9 mouse cellular contexts compared by ENCODE assay signal in the genomic region with DNA sequence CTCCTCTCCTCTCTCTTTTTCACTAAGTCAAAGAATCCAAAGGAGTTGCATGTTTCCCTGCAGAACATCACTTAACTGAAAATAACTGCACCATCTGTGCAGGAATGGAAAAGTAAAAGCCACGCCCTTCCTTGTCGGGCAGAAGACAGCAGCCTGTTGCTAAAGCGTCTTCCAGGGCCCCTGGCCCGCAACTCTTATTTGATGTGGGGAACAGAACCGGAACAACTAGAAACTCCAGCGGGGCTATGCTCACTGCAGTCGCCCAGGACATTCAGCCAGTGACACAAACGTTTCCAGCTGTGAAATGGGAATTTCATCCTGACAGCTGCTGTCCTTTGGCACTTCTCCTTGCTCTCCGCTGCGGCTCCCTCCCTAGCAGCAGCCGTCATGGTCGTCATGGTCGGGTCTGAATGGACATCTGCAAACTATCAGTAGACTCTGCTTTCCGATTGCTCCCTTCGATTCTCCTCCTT.
A peak's percentile ranks its signal among the peaks of the same experiment; 100 is the strongest.
DNase-seq lines count a peak whose midpoint lies in the region; ATAC-seq and TF ChIP-seq lines count a peak whose summit lies in the region.
"Had no signal": no experiment of that assay in that cellular context is flagged by ENCODE, and none has a peak within 500 bp of the region (broad histone marks: within the 10 kb centered on the region; RNA-seq: fewer than 3 reads in every experiment).

No protein-coding gene starts in this region.

- TF ChIP-seq CTCF in E14TG2a.4 (conservative IDR thresholded peaks at IDR 0.05; ENCODE audit: low read length), result no peak

- peaks cover 63% of the 10 kb centered on the region for H3K4me1 ChIP-seq in heart, embryonic 12.5 days (replicated peaks)
- H3K4me1 ChIP-seq in E14TG2a.4 (replicated peaks; ENCODE audit: low read depth, low read length), result peaks cover 99% of the 10 kb centered on the region
- peaks cover 66% of the 10 kb centered on the region for H3K4me1 ChIP-seq in limb, embryonic 13.5 days

- H3K27ac ChIP-seq in heart, embryonic 12.5 days (ENCODE audit: poor library complexity, severe bottlenecking), result no peak overlapping the region
- no peak overlapping the region; the same call in 1 of the 2 replicates for H3K27ac ChIP-seq in limb, embryonic 13.5 days
- H3K27ac ChIP-seq: liver, embryonic 14.5 days had no signal

- ATAC-seq in heart, embryonic 12.5 days (ENCODE audit: insufficient number of reproducible peaks, low FRiP score), result no peak
- peak; percentile 26; the same call in 1 of the 2 replicates for ATAC-seq in limb, embryonic 13.5 days (ENCODE audit: low FRiP score, low read depth)

- H3K36me3 ChIP-seq in heart, embryonic 12.5 days, result no peaks in the 10 kb centered on the region
- H3K36me3 ChIP-seq in E14TG2a.4 (ENCODE audit: insufficient read depth, low read length), result no peaks in the 10 kb centered on the region
- no peaks in the 10 kb centered on the region for H3K36me3 ChIP-seq in limb, embryonic 13.5 days

- DNase-seq in heart, adult 11 months, result peak; percentile 96
- peak; percentile 47 to 71 for DNase-seq in frontal cortex, postnatal 36 days (ENCODE audit: low spot score in 2 of 2)
- DNase-seq in ovary, adult 18-20 months (ENCODE audit: low spot score), result no peak
- DNase-seq in adrenal gland, adult 18-20 months (ENCODE audit: low spot score in 2 of 2), result no peak
- DNase-seq in kidney, postnatal 25 days, result no peak

- no peaks in the 10 kb centered on the region for H3K27me3 ChIP-seq in heart, embryonic 12.5 days (replicated peaks)
- no peaks in the 10 kb centered on the region for H3K27me3 ChIP-seq in E14TG2a.4 (ENCODE audit: insufficient read depth, low read length)
- no peaks in the 10 kb centered on the region for H3K27me3 ChIP-seq in limb, embryonic 13.5 days

- no peaks in the 10 kb centered on the region for H3K9me3 ChIP-seq in heart, embryonic 12.5 days (replicated peaks)
- H3K9me3 ChIP-seq in E14TG2a.4 (ENCODE audit: low read length), result no peaks in the 10 kb centered on the region
- no peaks in the 10 kb centered on the region for H3K9me3 ChIP-seq in limb, embryonic 13.5 days

- WGBS in heart, embryonic 12.5 days, result 36% methylated on average over 15 of the region's 15 CpGs
- 35% methylated on average over 15 of the region's 15 CpGs for WGBS in limb, embryonic 13.5 days

- no peak overlapping the region for H3K4me3 ChIP-seq in heart, embryonic 12.5 days
- H3K4me3 ChIP-seq in E14TG2a.4 (replicated peaks; ENCODE audit: low read length), result peak overlapping the region; percentile 64
- no peak overlapping the region for H3K4me3 ChIP-seq in limb, embryonic 13.5 days

- H3K9ac ChIP-seq in heart, embryonic 12.5 days, result no peak overlapping the region; the same call in 1 of the 2 replicates
- no peak overlapping the region for H3K9ac ChIP-seq in limb, embryonic 13.5 days
- H3K9ac ChIP-seq: liver, embryonic 14.5 days had no signal

- no peak overlapping the region for H3K4me2 ChIP-seq in heart, embryonic 12.5 days
- peak overlapping the region; percentile 30 for H3K4me2 ChIP-seq in limb, embryonic 13.5 days (replicated peaks)

Comparison
In these comparisons a context has a peak if more than half of its experiments do, and no peak if none do; other contexts are left out.
1. DNase-seq: peak in heart, adult 11 months (single experiment) and frontal cortex, postnatal 36 days (2 of 2); none in ovary, adult 18-20 months (single experiment), adrenal gland, adult 18-20 months (0 of 2) and kidney, postnatal 25 days (0 of 2).